Mouse (Mus musculus) fibroblast of lung, adult 2 months (primary cell): ENCODE results near the gene Mmp24.
A peak's percentile ranks its signal among the peaks of the same experiment; 100 is the strongest.
"Not testable (repeated sequence)": the region's sequence is repeated elsewhere in the genome, so short reads cannot be mapped to it uniquely, and the experiment has no call there.

Experiments
- DNase-seq: peaks from one replicate; pipeline ENCODE4 v3.0.0-alpha.2; 2011; ENCODE audit warnings: low read depth

Gene Mmp24

GRCm38 (mm10) chr2:155814829-155815228, 39.7 kb downstream of the Mmp24 start:
- no peak for DNase-seq

- DNase-seq = no peak
These were observed 41.0 kb downstream of the Mmp24 start for GRCm38 (mm10) chr2:155816179-155816578.

GRCm38 (mm10) chr2:155817301-155818245, 42.4 kb downstream of the Mmp24 start:
- no peak for DNase-seq

GRCm38 (mm10) chr2:155818596-155819391, 43.7 kb downstream of the Mmp24 start:
- peak; percentile 91 for DNase-seq

GRCm38 (mm10) chr2:155819392-155819448, 44.1 kb downstream of the Mmp24 start, which contains the start of gene BC029722:
BC029722 (minus strand) TSS chr2:155819426.
- no peak for DNase-seq

- no peak for DNase-seq
These were observed 44.5 kb downstream of the Mmp24 start for GRCm38 (mm10) chr2:155819449-155820251.

- DNase-seq = no peak
These were observed 45.6 kb downstream of the Mmp24 start for GRCm38 (mm10) chr2:155820779-155821178.

- DNase-seq = no peak
These were observed 48.6 kb downstream of the Mmp24 start for GRCm38 (mm10) chr2:155823722-155824121.

GRCm38 (mm10) chr2:155825904-155826629, 50.9 kb downstream of the Mmp24 start:
- no peak for DNase-seq

GRCm38 (mm10) chr2:155826630-155827424, 51.7 kb downstream of the Mmp24 start, which contains the start of gene Eif6:
Eif6 (minus strand) TSS chr2:155826925.
- no peak for DNase-seq

GRCm38 (mm10) chr2:155830841-155831240, 55.7 kb downstream of the Mmp24 start:
- DNase-seq = no peak

- DNase-seq = no peak
These were observed 56.2 kb downstream of the Mmp24 start for GRCm38 (mm10) chr2:155831302-155831701.

GRCm38 (mm10) chr2:155832087-155832486, 56.9 kb downstream of the Mmp24 start:
- DNase-seq = not testable (repeated sequence)

- no peak for DNase-seq
These were observed 59.6 kb downstream of the Mmp24 start, which contains the start of gene Fam83c for GRCm38 (mm10) chr2:155834732-155835131. Fam83c (minus strand) TSS chr2:155834854.

GRCm38 (mm10) chr2:155837961-155838360, 62.8 kb downstream of the Mmp24 start:
- no peak for DNase-seq

- DNase-seq = no peak
These were observed 63.8 kb downstream of the Mmp24 start for GRCm38 (mm10) chr2:155838961-155839360.

- DNase-seq = no peak
These were observed 71.8 kb downstream of the Mmp24 start for GRCm38 (mm10) chr2:155846930-155847329.

GRCm38 (mm10) chr2:155848291-155848690, 73.1 kb downstream of the Mmp24 start:
- DNase-seq = no peak

GRCm38 (mm10) chr2:155849464-155849863, 74.3 kb downstream of the Mmp24 start:
- no peak for DNase-seq

GRCm38 (mm10) chr2:155850120-155850519, 75.0 kb downstream of the Mmp24 start:
- no peak for DNase-seq

- DNase-seq = no peak
These were observed 77.4 kb downstream of the Mmp24 start for GRCm38 (mm10) chr2:155852536-155852935.
